Mouse (Mus musculus) MEL (cell line): ENCODE data around the gene Frk. TPM values are rescaled to one million over a fixed set of nuclear protein-coding genes. Genes with fewer than 3 reads are reported as not detected.

Experiments
- DNase-seq: peaks from one replicate; pipeline ENCODE4 v3.0.0; 2011; ENCODE audit warnings: low read depth, low spot score
- H3K27ac ChIP-seq: 2 replicates; pipeline ENCODE4 v1.5.1; 2012; ENCODE audit warnings: low read depth, mild to moderate bottlenecking, control low read depth, low read length, moderate library complexity; ENCODE audit not compliant: control insufficient read depth
- H3K27me3 ChIP-seq, 2 experiments: fragments of 150-350 bp in 1 of 2; sonication (generic) in 1 of 2; 2 replicates each; pipeline ENCODE4 v1.6.1; 2012; ENCODE audit warnings: low read length in 2 of 2, mild to moderate bottlenecking in 2 of 2, improper control_type of control experiment in 1 of 2, moderate library complexity in 1 of 2; ENCODE audit not compliant: insufficient read depth in 2 of 2, control insufficient read depth in 1 of 2
- H3K36me3 ChIP-seq, 2 experiments: 2 replicates each; pipeline ENCODE4 v1.6.1; 2012 to 2014; ENCODE audit warnings: low read length in 2 of 2, improper control_type of control experiment in 1 of 2, inconsistent platforms in 1 of 2, mild to moderate bottlenecking in 1 of 2; ENCODE audit not compliant: insufficient read depth in 2 of 2, control insufficient read depth in 1 of 2
- H3K4me1 ChIP-seq, 2 experiments: fragments of 150-350 bp in 1 of 2; sonication (generic) in 1 of 2; 2 replicates each; pipeline ENCODE4 v1.6.1; 2012; ENCODE audit warnings: low read length in 2 of 2, improper control_type of control experiment in 1 of 2, mild to moderate bottlenecking in 1 of 2; ENCODE audit not compliant: insufficient read depth in 2 of 2, control insufficient read depth in 1 of 2
- H3K4me3 ChIP-seq, 2 experiments: fragments of 150-350 bp in 1 of 2; sonication (generic) in 1 of 2; 2 replicates each; pipeline ENCODE4 v1.5.1; 2012; ENCODE audit warnings: low read depth in 2 of 2, low read length in 2 of 2, mild to moderate bottlenecking in 2 of 2, moderate library complexity in 2 of 2, control low read depth in 1 of 2, improper control_type of control experiment in 1 of 2; ENCODE audit not compliant: control insufficient read depth in 1 of 2, insufficient read depth in 1 of 2
- H3K79me2 ChIP-seq: 2 replicates; pipeline ENCODE4 v1.6.1; 2012; ENCODE audit warnings: mild to moderate bottlenecking, low read length, moderate library complexity; ENCODE audit not compliant: control insufficient read depth, poor library complexity, insufficient read depth
- H3K9ac ChIP-seq: 2 replicates; pipeline ENCODE4 v1.6.1; 2012; ENCODE audit warnings: low read depth, mild to moderate bottlenecking, control low read depth, low read length, moderate library complexity; ENCODE audit not compliant: control insufficient read depth, poor library complexity, severe bottlenecking
- H3K9me3 ChIP-seq: fragments of 150-350 bp; sonication (generic); replicated peaks from 2 replicates; pipeline ENCODE4 v1.6.1; 2012; ENCODE audit warnings: mild to moderate bottlenecking, low read length, improper control_type of control experiment, moderate library complexity; ENCODE audit not compliant: insufficient read depth
- CHD1 ChIP-seq: IDR thresholded peaks from 2 replicates; pipeline ENCODE4 v1.6.1; 2012; ENCODE audit warnings: low read depth, mild to moderate bottlenecking, inconsistent platforms, low read length, improper control_type of control experiment
- ELF1 ChIP-seq: IDR thresholded peaks from 2 replicates; pipeline ENCODE4 v1.6.1; 2014; ENCODE audit warnings: low read depth, mild to moderate bottlenecking, inconsistent platforms, low read length, improper control_type of control experiment, moderate library complexity
- EP300 ChIP-seq, 2 experiments: IDR thresholded peaks; 2 replicates each; pipeline ENCODE4 v1.6.1; 2011; ENCODE audit warnings: improper control_type of control experiment in 2 of 2, low read length in 2 of 2, low read depth in 1 of 2, mild to moderate bottlenecking in 1 of 2
- ETS1 ChIP-seq: IDR thresholded peaks from 2 replicates; pipeline ENCODE4 v1.6.1; 2012; ENCODE audit warnings: low read depth, mild to moderate bottlenecking, inconsistent platforms, low read length, improper control_type of control experiment, moderate library complexity
- GATA1 ChIP-seq: IDR thresholded peaks from 2 replicates; pipeline ENCODE4 v1.6.1; 2011; ENCODE audit warnings: low read depth, low read length, improper control_type of control experiment
- HCFC1 ChIP-seq: IDR thresholded peaks from 2 replicates; pipeline ENCODE4 v1.6.1; 2012; ENCODE audit warnings: low read depth, mild to moderate bottlenecking, inconsistent platforms, low read length, improper control_type of control experiment, moderate library complexity
- KAT2A ChIP-seq: conservative IDR thresholded peaks from 2 replicates; pipeline ENCODE4 v1.6.1; 2012; ENCODE audit warnings: low read depth, low read length, improper control_type of control experiment, inconsistent platforms
- MAFK ChIP-seq: IDR thresholded peaks from 2 replicates; pipeline ENCODE4 v1.6.1; 2011; ENCODE audit warnings: low read depth, mild to moderate bottlenecking, low read length, improper control_type of control experiment, borderline replicate concordance
- MAX ChIP-seq: IDR thresholded peaks from 2 replicates; pipeline ENCODE4 v1.6.1; 2011; ENCODE audit warnings: low read length, improper control_type of control experiment
- MAZ ChIP-seq: IDR thresholded peaks from 2 replicates; pipeline ENCODE4 v1.6.1; 2012; ENCODE audit warnings: low read depth, mild to moderate bottlenecking, inconsistent platforms, low read length, improper control_type of control experiment
- MEF2A ChIP-seq: IDR thresholded peaks from 2 replicates; pipeline ENCODE4 v1.6.1; 2014; ENCODE audit warnings: low read depth, mild to moderate bottlenecking, inconsistent platforms, low read length, improper control_type of control experiment; ENCODE audit not compliant: poor library complexity, insufficient replicate concordance, severe bottlenecking; ENCODE audit errors: extremely low read depth
- MXI1 ChIP-seq: IDR thresholded peaks from 2 replicates; pipeline ENCODE4 v1.6.1; 2011; ENCODE audit warnings: mild to moderate bottlenecking, low read depth, low read length, improper control_type of control experiment
- MYB ChIP-seq: IDR thresholded peaks from 2 replicates; pipeline ENCODE4 v1.6.1; 2011; ENCODE audit warnings: mild to moderate bottlenecking, low read depth, low read length, improper control_type of control experiment
- NELFE ChIP-seq: IDR thresholded peaks from 2 replicates; pipeline ENCODE4 v1.6.1; 2011; ENCODE audit warnings: low read depth, low read length, improper control_type of control experiment
- POLR2A ChIP-seq, 2 experiments: IDR thresholded peaks; 2 replicates each; pipeline ENCODE4 v1.6.1; 2011 to 2012; ENCODE audit warnings: low read length in 2 of 2, mild to moderate bottlenecking in 2 of 2, control low read depth in 1 of 2, improper control_type of control experiment in 1 of 2, low read depth in 1 of 2, moderate library complexity in 1 of 2; ENCODE audit not compliant: control insufficient read depth in 1 of 2, insufficient read depth in 1 of 2, poor library complexity in 1 of 2
- POLR2AphosphoS2 ChIP-seq: IDR thresholded peaks from 2 replicates; pipeline ENCODE4 v1.6.1; 2011; ENCODE audit warnings: low read length, improper control_type of control experiment
- RAD21 ChIP-seq: IDR thresholded peaks from 2 replicates; pipeline ENCODE4 v1.6.1; 2011; ENCODE audit warnings: mild to moderate bottlenecking, low read depth, low read length, improper control_type of control experiment
- RCOR1 ChIP-seq: IDR thresholded peaks from 2 replicates; pipeline ENCODE4 v1.6.1; 2012; ENCODE audit warnings: low read depth, mild to moderate bottlenecking, inconsistent platforms, low read length, improper control_type of control experiment
- SIN3A ChIP-seq: IDR thresholded peaks from 2 replicates; pipeline ENCODE4 v1.6.1; 2012; ENCODE audit warnings: low read length, improper control_type of control experiment, inconsistent platforms
- SMC3 ChIP-seq: IDR thresholded peaks from 2 replicates; pipeline ENCODE4 v1.6.1; 2011; ENCODE audit warnings: low read depth, low read length, improper control_type of control experiment
- TAL1 ChIP-seq: IDR thresholded peaks from 2 replicates; pipeline ENCODE4 v1.6.1; 2012; ENCODE audit warnings: mild to moderate bottlenecking, inconsistent platforms, low read length, moderate library complexity, mixed read lengths
- TBP ChIP-seq: IDR thresholded peaks from 2 replicates; pipeline ENCODE4 v1.8.0; 2011; ENCODE audit warnings: low read depth, low read length, improper control_type of control experiment
- TCF12 ChIP-seq: IDR thresholded peaks from 2 replicates; pipeline ENCODE4 v1.6.1; 2014; ENCODE audit warnings: low read depth, mild to moderate bottlenecking, inconsistent platforms, low read length, improper control_type of control experiment, moderate library complexity
- UBTF ChIP-seq: IDR thresholded peaks from 2 replicates; pipeline ENCODE4 v1.6.1; 2012; ENCODE audit warnings: low read depth, mild to moderate bottlenecking, inconsistent platforms, low read length, improper control_type of control experiment, moderate library complexity, borderline replicate concordance; ENCODE audit not compliant: insufficient read depth
- USF2 ChIP-seq, 2 experiments: IDR thresholded peaks; 2 replicates each; pipeline ENCODE4 v1.6.1; 2011 to 2012; ENCODE audit warnings: improper control_type of control experiment in 2 of 2, low read length in 2 of 2, borderline replicate concordance in 1 of 2, inconsistent platforms in 1 of 2, low read depth in 1 of 2, mild to moderate bottlenecking in 1 of 2; ENCODE audit not compliant: insufficient read depth in 1 of 2
- ZC3H11A ChIP-seq: IDR thresholded peaks from 2 replicates; pipeline ENCODE4 v1.6.1; 2012; ENCODE audit warnings: low read depth, mild to moderate bottlenecking, inconsistent platforms, low read length, improper control_type of control experiment
- ZKSCAN1 ChIP-seq: IDR thresholded peaks from 2 replicates; pipeline ENCODE4 v1.6.1; 2012; ENCODE audit warnings: low read depth, mild to moderate bottlenecking, inconsistent platforms, low read length, improper control_type of control experiment, moderate library complexity
- ZMIZ1 ChIP-seq: IDR thresholded peaks from 2 replicates; pipeline ENCODE4 v1.6.1; 2012; ENCODE audit warnings: low read depth, mild to moderate bottlenecking, inconsistent platforms, low read length, improper control_type of control experiment, moderate library complexity
- ZNF384 ChIP-seq: IDR thresholded peaks from 2 replicates; pipeline ENCODE4 v1.6.1; 2012; ENCODE audit warnings: low read depth, mild to moderate bottlenecking, inconsistent platforms, low read length, improper control_type of control experiment
- polyA plus RNA-seq, 2 experiments: library from polyadenylated mRNA; stranded (reverse) in 1 of 2; unstranded in 1 of 2; fragments of >175 nt in 1 of 2; fragments of >200 nt in 1 of 2; gene quantifications; 2 replicates each; pipeline versions ENCODE4 v1.2.1 to v1.2.4; 2012; ENCODE audit warnings: low replicate concordance in 2 of 2, low read depth in 1 of 2; ENCODE audit not compliant: insufficient read length in 2 of 2, insufficient read depth in 1 of 2, missing spikeins in 1 of 2
- total RNA-seq: library from RNA; depleted of rRNA; stranded (reverse); fragments of 300-350 nt; gene quantifications from 2 replicates; pipeline ENCODE4 v1.2.3, GENCODE M21; 2012

The Frk gene
- total and polyA plus RNA-seq, 3 experiments, result not detected

DNA sequence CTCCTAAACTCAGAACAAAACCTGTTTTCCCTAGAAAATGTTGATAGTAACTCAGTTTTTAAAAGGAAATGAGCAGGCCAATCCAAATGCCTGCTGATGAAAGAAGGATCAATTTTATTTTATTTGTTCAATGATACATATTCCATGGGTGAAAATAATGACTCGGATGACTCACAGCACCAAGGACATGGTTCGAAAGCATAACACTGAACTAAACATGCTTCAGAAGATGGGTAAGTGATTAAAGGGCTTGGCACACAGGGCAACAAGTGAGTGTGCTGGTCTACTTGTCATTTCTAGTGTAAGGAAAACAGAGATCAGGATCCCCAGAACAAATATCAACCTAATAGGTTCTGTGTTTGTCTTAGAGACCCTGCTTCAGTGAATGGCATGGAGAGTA is 26.1 kb downstream of the Frk start:
- no peak overlapping the region for H3K9ac ChIP-seq
- peaks cover 0 to 27% of the 10 kb centered on the region in 2 experiments; a peak in 2 of 4 replicates for H3K36me3 ChIP-seq
- no peaks in the 10 kb centered on the region for H3K27me3 ChIP-seq
- no peak for DNase-seq
- H3K9me3 ChIP-seq, result no peaks in the 10 kb centered on the region
- no peak overlapping the region for H3K27ac ChIP-seq
- no peaks in the 10 kb centered on the region for H3K79me2 ChIP-seq
- TF ChIP-seq CHD1 (no peak), ETS1 (no peak), TAL1 (no peak), MEF2A (no peak), SIN3A (no peak), NELFE (no peak), USF2 (IDR thresholded peaks at IDR 0.05; ENCODE audit: borderline replicate concordance in 1 of 2, insufficient read depth in 1 of 2, low read depth in 1 of 2, low read length in 2 of 2) (no peak), EP300 (IDR thresholded peaks at IDR 0.05; ENCODE audit: low read depth in 1 of 2, low read length in 2 of 2) (no peak), SMC3 (no peak), TBP (no peak), ELF1 (no peak), RCOR1 (no peak), HCFC1 (no peak)
- TF ChIP-seq, all 39 proteins: peak for 0
- H3K4me1 ChIP-seq, result peaks cover 2 to 6% of the 10 kb centered on the region in 2 experiments; a peak in 3 of 4 replicates
- no peak overlapping the region for H3K4me3 ChIP-seq

DNA sequence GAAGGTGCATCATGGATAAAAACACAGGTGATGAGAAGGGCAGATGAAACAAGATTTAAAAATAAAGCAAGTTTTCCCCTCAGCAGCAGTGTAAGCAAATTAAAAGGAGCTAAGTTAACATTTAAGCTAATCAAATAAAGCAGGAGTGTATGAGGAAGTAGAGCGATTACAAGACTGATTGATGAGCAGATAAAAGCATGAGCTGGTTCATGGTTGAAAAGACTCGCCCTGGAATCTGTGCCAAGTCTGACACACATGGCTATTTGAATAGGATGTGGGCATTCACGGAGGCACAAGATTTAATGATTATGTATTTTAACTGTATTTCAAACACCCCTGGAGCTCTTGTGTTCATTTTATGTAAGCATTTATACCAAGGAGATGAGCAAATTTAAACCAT is 28.0 kb downstream of the Frk start:
- Histone ChIP-seq H3K9me3 (no peaks in the 10 kb centered on the region), H3K27ac (no peak overlapping the region), H3K79me2 (no peaks in the 10 kb centered on the region), H3K27me3 (no peaks in the 10 kb centered on the region), H3K36me3 (peaks cover 0 to 27% of the 10 kb centered on the region in 2 experiments; a peak in 2 of 4 replicates), H3K4me3 (no peak overlapping the region), H3K9ac (no peak overlapping the region), H3K4me1 (peaks cover 2 to 6% of the 10 kb centered on the region in 2 experiments; a peak in 3 of 4 replicates)
- TF ChIP-seq USF2 (IDR thresholded peaks at IDR 0.05; ENCODE audit: borderline replicate concordance in 1 of 2, insufficient read depth in 1 of 2, low read depth in 1 of 2, low read length in 2 of 2) (no peak), POLR2AphosphoS2 (no peak), KAT2A (no peak), POLR2A (IDR thresholded peaks at IDR 0.05; ENCODE audit: control insufficient read depth in 1 of 2, insufficient read depth in 1 of 2, low read depth in 1 of 2, low read length in 2 of 2, poor library complexity in 1 of 2) (no peak), RAD21 (no peak), ZKSCAN1 (no peak), ZC3H11A (no peak), MYB (no peak), RCOR1 (peak; percentile 74), ZNF384 (no peak), MAFK (no peak), GATA1 (peak; percentile 77), MXI1 (no peak), UBTF (no peak), EP300 (IDR thresholded peaks at IDR 0.05; ENCODE audit: low read depth in 1 of 2, low read length in 2 of 2) (peak; percentile 62 to 63), TCF12 (no peak), ELF1 (no peak), MEF2A (no peak), MAX (no peak), SIN3A (no peak), ZMIZ1 (no peak), MAZ (no peak), SMC3 (no peak)
- DNase-seq, result peak; percentile 40
